Comparison of ENCODE assay signal across 20 mouse cellular contexts in the genomic region with DNA sequence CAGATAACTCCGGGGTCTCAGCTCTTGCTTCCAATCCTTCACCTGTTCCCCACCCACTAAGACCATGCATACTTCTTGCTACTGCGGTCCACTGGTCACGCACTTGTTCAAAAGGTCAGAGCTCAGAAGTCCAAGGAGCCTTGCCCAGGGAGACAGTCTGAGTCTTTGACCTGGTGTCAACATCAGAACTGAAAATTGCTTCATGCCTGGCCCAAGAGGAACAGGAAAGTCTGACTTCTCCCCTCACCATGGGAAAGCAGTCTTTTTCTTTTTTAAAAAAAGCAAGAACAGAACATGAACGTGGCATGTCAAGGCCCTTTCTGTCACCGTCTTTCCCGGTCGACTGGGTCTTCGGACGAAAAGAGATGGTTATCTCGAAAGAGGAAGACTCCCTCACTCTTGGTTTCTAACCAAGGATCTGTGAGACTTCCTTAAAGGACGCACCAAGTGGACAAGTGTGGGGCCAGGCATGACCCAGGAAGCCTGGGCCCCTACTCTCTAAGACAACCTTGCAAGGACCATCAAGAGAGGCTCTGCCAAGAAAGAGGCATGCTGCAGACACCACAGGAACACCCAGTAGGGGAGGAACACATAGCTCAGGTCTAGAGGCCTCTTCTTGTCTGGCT.
A peak's percentile ranks its signal among the peaks of the same experiment; 100 is the strongest.
DNase-seq lines count a peak whose midpoint lies in the region; ATAC-seq and TF ChIP-seq lines count a peak whose summit lies in the region.
"Had no signal": no experiment of that assay in that cellular context is flagged by ENCODE, and none has a peak within 500 bp of the region (broad histone marks: within the 10 kb centered on the region; RNA-seq: fewer than 3 reads in every experiment).

No protein-coding gene starts in this region.

- 0 out of 2 replicates have a peak overlapping the region, but pooled peaks have one; percentile 0 for H3K27ac ChIP-seq in bone marrow, adult 2 months (ENCODE audit: control insufficient read depth, insufficient read depth, low read depth, low read length, poor library complexity)
- peak overlapping the region; percentile 51 for H3K27ac ChIP-seq in bone marrow macrophage, adult 2 months (ENCODE audit: insufficient read depth, low read depth, low read length)
- H3K27ac ChIP-seq in forebrain, postnatal 0 days (ENCODE audit: low read depth, low read length) = no peak overlapping the region
- H3K27ac ChIP-seq: forebrain, embryonic 10.5 days; gastrocnemius, adult 2 months; heart, adult 2 months; hindbrain, embryonic 10.5 days; kidney, postnatal 0 days; layer of hippocampus, adult 2 months; limb, embryonic 15.5 days; stomach, embryonic 15.5 days had no signal

- TF ChIP-seq POLR2A in bone marrow, adult 2 months (IDR thresholded peaks at IDR 0.05; ENCODE audit: borderline replicate concordance, control insufficient read depth, low read depth, low read length) = no peak
- no peak for TF ChIP-seq POLR2A in bone marrow macrophage, adult 2 months (IDR thresholded peaks at IDR 0.05; ENCODE audit: borderline replicate concordance, low read depth, low read length)

- 50% methylated on average over 11 of the region's 11 CpGs for WGBS in bone marrow, adult 2 months
- WGBS in forebrain, postnatal 0 days = 92% methylated on average over 11 of the region's 11 CpGs

- no peak overlapping the region for H3K4me3 ChIP-seq in bone marrow, adult 2 months (replicated peaks; ENCODE audit: control insufficient read depth, low read depth, low read length)
- H3K4me3 ChIP-seq in bone marrow macrophage, adult 2 months (ENCODE audit: insufficient read depth, low read length) = no peak overlapping the region
- H3K4me3 ChIP-seq in megakaryocyte, embryonic 14.5 days (replicated peaks) = peak overlapping the region; percentile 23
- no peak overlapping the region for H3K4me3 ChIP-seq in forebrain, postnatal 0 days (ENCODE audit: low read depth, low read length)
- H3K4me3 ChIP-seq: forebrain, embryonic 10.5 days; gastrocnemius, adult 2 months; heart, adult 2 months; hindbrain, embryonic 10.5 days; layer of hippocampus, adult 2 months; limb, embryonic 15.5 days; stomach, embryonic 15.5 days had no signal

- H3K27me3 ChIP-seq in megakaryocyte, embryonic 14.5 days (replicated peaks) = no peaks in the 10 kb centered on the region
- no peaks in the 10 kb centered on the region for H3K27me3 ChIP-seq in forebrain, postnatal 0 days (ENCODE audit: insufficient read depth, low read length)
- H3K27me3 ChIP-seq: limb, embryonic 15.5 days; stomach, embryonic 15.5 days had no signal

- peaks cover 46% of the 10 kb centered on the region for H3K9me3 ChIP-seq in megakaryocyte, embryonic 14.5 days
- H3K9me3 ChIP-seq in forebrain, postnatal 0 days (ENCODE audit: low read length) = no peaks in the 10 kb centered on the region
- H3K9me3 ChIP-seq: forebrain, embryonic 10.5 days; hindbrain, embryonic 10.5 days; limb, embryonic 15.5 days; stomach, embryonic 15.5 days had no signal

- no peak for ATAC-seq in forebrain, postnatal 0 days
- ATAC-seq: midbrain, embryonic 16.5 days had no signal

- no peak overlapping the region for H3K9ac ChIP-seq in forebrain, postnatal 0 days
- H3K9ac ChIP-seq: limb, embryonic 15.5 days; stomach, embryonic 15.5 days had no signal

- no peak for TF ChIP-seq CTCF in bone marrow, adult 2 months (IDR thresholded peaks at IDR 0.05; ENCODE audit: control insufficient read depth, insufficient read depth, low read length)
- TF ChIP-seq CTCF in bone marrow macrophage, adult 2 months (IDR thresholded peaks at IDR 0.05; ENCODE audit: low read depth, low read length) = no peak
- no peak for TF ChIP-seq CTCF in forebrain, postnatal 0 days (IDR thresholded peaks at IDR 0.05; ENCODE audit: low read depth)

- H3K4me1 ChIP-seq in bone marrow, adult 2 months (ENCODE audit: control insufficient read depth, insufficient read depth, low read length) = no peaks in the 10 kb centered on the region
- H3K4me1 ChIP-seq in bone marrow macrophage, adult 2 months (ENCODE audit: control insufficient read depth, insufficient read depth, low read length) = peaks cover 20% of the 10 kb centered on the region
- no peaks in the 10 kb centered on the region for H3K4me1 ChIP-seq in megakaryocyte, embryonic 14.5 days
- H3K4me1 ChIP-seq in forebrain, postnatal 0 days (ENCODE audit: insufficient read depth) = no peaks in the 10 kb centered on the region
- H3K4me1 ChIP-seq: forebrain, embryonic 10.5 days; hindbrain, embryonic 10.5 days; limb, embryonic 15.5 days; stomach, embryonic 15.5 days had no signal

- H3K4me2 ChIP-seq in forebrain, postnatal 0 days (ENCODE audit: low read depth) = no peak overlapping the region
- H3K4me2 ChIP-seq: limb, embryonic 15.5 days; stomach, embryonic 15.5 days had no signal

- peak; percentile 57 for DNase-seq in layer of hippocampus, adult 9-11 months
- DNase-seq in layer of hippocampus, postnatal 25 days (ENCODE audit: extremely low spot score in 1 of 2, low spot score in 1 of 2) = no peak
- DNase-seq in cerebellum, adult 11-12 months = no peak
- DNase-seq in forebrain, postnatal 0 days = no peak
- DNase-seq: adrenal gland, adult 8-10 months; cerebellum, adult 2 months; gastrocnemius, adult 2 months; heart, adult 2 months; kidney, adult 11 months; retina, postnatal 1 day had no signal

- no peaks in the 10 kb centered on the region for H3K36me3 ChIP-seq in megakaryocyte, embryonic 14.5 days (replicated peaks; ENCODE audit: low read length)
- H3K36me3 ChIP-seq in forebrain, postnatal 0 days (ENCODE audit: insufficient read depth) = no peaks in the 10 kb centered on the region
- H3K36me3 ChIP-seq: forebrain, embryonic 10.5 days; hindbrain, embryonic 10.5 days; limb, embryonic 15.5 days; stomach, embryonic 15.5 days had no signal
